Mouse (Mus musculus): ENCODE results near the gene Anxa8. TPM values are rescaled to one million over a fixed set of nuclear protein-coding genes. Genes with fewer than 3 reads are reported as not detected.

Gene Anxa8
- polyA plus RNA-seq, 1 experiment from 2014 or later: 0.91 TPM

Other genes starting within 250 kb of the Anxa8 start
- 2.7 and 5.0 TPM in 2 replicates for gene Gdf10, start 162.4 kb upstream of the Anxa8 start, polyA plus RNA-seq (2015; fragmentation: Nextera tagmentation; extraction: Ambion mirVana)
- gene Gdf2, start 144.9 kb upstream of the Anxa8 start, polyA plus RNA-seq (2015; fragmentation: Nextera tagmentation; extraction: Ambion mirVana): 0.41 and 0.43 TPM in 2 replicates
- gene Rbp3, start 132.0 kb upstream of the Anxa8 start, polyA plus RNA-seq (2015; fragmentation: Nextera tagmentation; extraction: Ambion mirVana): 0.03 and 0.09 TPM in 2 replicates
- gene Zfp488, start 107.2 kb upstream of the Anxa8 start, polyA plus RNA-seq (2015; fragmentation: Nextera tagmentation; extraction: Ambion mirVana): 0.03 TPM in 2 replicates
- gene Gm30083, start 70.8 kb upstream of the Anxa8 start, polyA plus RNA-seq (2015; fragmentation: Nextera tagmentation; extraction: Ambion mirVana): not detected in 2 replicates
- gene Gm5460, start 69.2 kb upstream of the Anxa8 start, polyA plus RNA-seq (2015; fragmentation: Nextera tagmentation; extraction: Ambion mirVana): 0.04 TPM in 1 of 2 replicates, not detected in the other
- not detected in 2 replicates for gene Antxrl, start 33.3 kb upstream of the Anxa8 start, polyA plus RNA-seq (2015; fragmentation: Nextera tagmentation; extraction: Ambion mirVana)
- gene A630023A22Rik, start 16.8 kb downstream of the Anxa8 start, polyA plus RNA-seq (2015; fragmentation: Nextera tagmentation; extraction: Ambion mirVana): not detected in 2 replicates
- 0.07 and 0.08 TPM in 2 replicates for gene Npy4r, start 66.5 kb downstream of the Anxa8 start, polyA plus RNA-seq (2015; fragmentation: Nextera tagmentation; extraction: Ambion mirVana)
- 0.08 and 0.28 TPM in 2 replicates for gene Gprin2, start 115.7 kb downstream of the Anxa8 start, polyA plus RNA-seq (2015; fragmentation: Nextera tagmentation; extraction: Ambion mirVana)
- 0.18 and 0.27 TPM in 2 replicates for gene Syt15, start 133.6 kb downstream of the Anxa8 start, polyA plus RNA-seq (2015; fragmentation: Nextera tagmentation; extraction: Ambion mirVana)
- gene Shld2, start 224.5 kb downstream of the Anxa8 start, polyA plus RNA-seq (2015; fragmentation: Nextera tagmentation; extraction: Ambion mirVana): 5.9 and 7.3 TPM in 2 replicates
- gene Glud1, start 224.7 kb downstream of the Anxa8 start, polyA plus RNA-seq (2015; fragmentation: Nextera tagmentation; extraction: Ambion mirVana): 56.0 and 56.9 TPM in 2 replicates